Mouse (Mus musculus) ES-E14 (cell line): ENCODE results near the gene Arhgef19. TPM values are rescaled to one million over a fixed set of nuclear protein-coding genes. Genes with fewer than 3 reads are reported as not detected.

ENCODE experiments used
- DNase-seq: peaks from one replicate; pipeline ENCODE4 v3.0.0-alpha.2; 2013; ENCODE audit warnings: low read depth, low spot score
- H3K27ac ChIP-seq: 2 replicates; pipeline ENCODE4 v1.5.1; 2012; ENCODE audit warnings: low read depth, mild to moderate bottlenecking, low read length, moderate library complexity, mixed read lengths; ENCODE audit not compliant: poor library complexity, insufficient read depth, severe bottlenecking
- H3K36me3 ChIP-seq: 2 replicates; pipeline ENCODE4 v1.6.1; 2012; ENCODE audit warnings: mild to moderate bottlenecking, low read length, moderate library complexity, mixed read lengths; ENCODE audit not compliant: control insufficient read depth, poor library complexity, insufficient read depth, severe bottlenecking
- H3K4me1 ChIP-seq, 2 experiments: fragments of 150-350 bp in 1 of 2; sonication (generic) in 1 of 2; 2 replicates each; pipeline ENCODE4 v1.6.1; 2012; ENCODE audit warnings: low read length in 2 of 2, mild to moderate bottlenecking in 1 of 2, mixed read lengths in 1 of 2; ENCODE audit not compliant: control insufficient read depth in 2 of 2, insufficient read depth in 2 of 2, poor library complexity in 1 of 2
- H3K4me3 ChIP-seq, 2 experiments: fragments of 150-350 bp in 1 of 2; sonication (generic) in 1 of 2; 2 replicates each; pipeline ENCODE4 v1.5.1; 2012; ENCODE audit warnings: low read length in 2 of 2, low read depth in 1 of 2, mild to moderate bottlenecking in 1 of 2, mixed read lengths in 1 of 2; ENCODE audit not compliant: insufficient read depth in 1 of 2, poor library complexity in 1 of 2, severe bottlenecking in 1 of 2
- H3K9ac ChIP-seq: 2 replicates; pipeline ENCODE4 v1.6.1; 2012; ENCODE audit warnings: low read depth, mild to moderate bottlenecking, low read length, mixed read lengths; ENCODE audit not compliant: poor library complexity, insufficient read depth, severe bottlenecking
- H3K9me3 ChIP-seq: fragments of 150-350 bp; sonication (generic); 2 replicates; pipeline ENCODE4 v1.6.1; 2012; ENCODE audit warnings: low read depth, mild to moderate bottlenecking, low read length; ENCODE audit not compliant: control insufficient read depth, insufficient read depth
- CHD2 ChIP-seq: IDR thresholded peaks from 2 replicates; pipeline ENCODE4 v1.6.1; 2014; ENCODE audit warnings: mild to moderate bottlenecking, low read depth, low read length, inconsistent platforms
- HCFC1 ChIP-seq: IDR thresholded peaks from 2 replicates; pipeline ENCODE4 v1.6.1; 2012; ENCODE audit warnings: low read length, inconsistent platforms, borderline replicate concordance; ENCODE audit not compliant: insufficient read depth
- MAFK ChIP-seq: IDR thresholded peaks from 2 replicates; pipeline ENCODE4 v1.6.1; 2014; ENCODE audit warnings: mild to moderate bottlenecking, low read depth, low read length, inconsistent platforms; ENCODE audit not compliant: insufficient read depth
- ZC3H11A ChIP-seq: IDR thresholded peaks from 2 replicates; pipeline ENCODE4 v1.6.1; 2012; ENCODE audit warnings: low read depth, mild to moderate bottlenecking, inconsistent platforms, low read length, borderline replicate concordance
- ZNF384 ChIP-seq: IDR thresholded peaks from 2 replicates; pipeline ENCODE4 v1.6.1; 2012; ENCODE audit warnings: low read depth, low read length, inconsistent platforms
- in situ Hi-C, 2 experiments: fragments of 600-800 bp; cut with MboI; formaldehyde crosslinking; loops; one replicate each; pipeline ENCODE4 v1.15.1; 2025; ENCODE audit warnings: low sequenced_read_pairs in 2 of 2, inconsistent platforms in 1 of 2; ENCODE audit not compliant: unreplicated experiment in 2 of 2
- total RNA-seq: library from RNA; depleted of rRNA; stranded (reverse); fragments of 300-350 nt; gene quantifications from 2 replicates; pipeline ENCODE4 v1.2.3, GENCODE M21; 2012

The Arhgef19 gene
- total RNA-seq, 1 experiment, result 1.7 TPM

DNA sequence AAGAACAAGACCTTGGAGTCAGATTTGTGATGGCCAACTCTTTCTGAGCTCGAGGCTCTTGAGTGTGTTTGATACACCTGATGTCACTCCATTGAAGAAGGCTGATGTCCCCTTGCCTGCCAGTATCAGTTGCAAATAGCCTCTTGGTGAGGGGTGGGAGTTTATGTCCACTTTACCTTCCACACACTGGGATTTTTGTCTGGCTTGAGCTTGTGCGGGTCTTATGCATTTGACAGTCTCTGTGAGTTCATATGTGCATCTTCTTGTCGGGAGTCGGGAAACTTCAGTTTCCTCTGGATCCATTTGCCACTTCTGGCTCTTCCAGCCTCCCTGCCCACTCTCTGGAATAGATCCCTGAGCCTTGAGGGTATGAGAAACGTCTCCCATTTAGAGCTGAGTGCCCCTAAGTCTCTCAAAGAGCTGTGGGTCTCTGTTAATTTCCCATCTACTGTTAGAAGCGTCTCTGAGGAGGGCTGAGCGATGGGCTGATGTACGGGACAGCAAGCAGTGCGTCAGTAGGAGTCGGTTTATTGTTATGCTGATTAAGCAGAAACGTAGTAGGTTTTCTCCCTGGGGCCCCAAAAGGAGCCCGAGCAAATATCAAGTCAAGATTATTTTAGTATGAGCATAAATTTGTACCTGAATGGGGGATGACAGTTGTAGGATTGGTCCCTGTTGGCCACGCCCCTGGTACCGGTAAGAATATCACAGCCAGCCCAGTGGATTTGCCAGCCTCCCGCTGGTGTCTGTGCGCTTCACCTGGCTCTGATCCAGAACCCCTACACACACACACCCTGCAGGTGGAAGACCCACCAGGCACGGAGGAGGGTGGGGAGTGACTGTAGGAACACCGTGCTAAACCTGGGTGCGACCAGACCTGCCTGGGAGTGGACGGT lies 559 bp upstream of the Arhgef19 start:
- Histone ChIP-seq H3K4me3 (peak overlapping the region; percentile 61 to 71), H3K27ac (no peak overlapping the region), H3K9ac (peak overlapping the region; percentile 32; the same call in 1 of the 2 replicates), H3K4me1 (peaks cover 12 to 21% of the 10 kb centered on the region in 2 experiments), H3K9me3 (no peaks in the 10 kb centered on the region), H3K36me3 (no peaks in the 10 kb centered on the region)
- in situ Hi-C loops, result no loop called here
- no peak for DNase-seq
- TF ChIP-seq CHD2 (no peak), ZNF384 (no peak), ZC3H11A (no peak), MAFK (0 out of 2 replicates have a peak, but pooled peaks have one; percentile 38), HCFC1 (no peak)

GRCm38 (mm10) chr4:141240617-141241016 lies 1.3 kb downstream of the Arhgef19 start:
- TF ChIP-seq ZC3H11A, result no peak
- TF ChIP-seq ZNF384, result no peak
- TF ChIP-seq CHD2, result no peak
- TF ChIP-seq MAFK, result no peak
- no peak for TF ChIP-seq HCFC1
- no peak overlapping the region for H3K27ac ChIP-seq
- in situ Hi-C loops, result no loop called here
- peak; percentile 83 for DNase-seq
- peak overlapping the region in 1 of 2 experiments; percentile 53; a peak in 2 of 4 replicates for H3K4me3 ChIP-seq
- H3K36me3 ChIP-seq, result no peaks in the 10 kb centered on the region
- no peak overlapping the region for H3K9ac ChIP-seq
- peaks cover 12 to 21% of the 10 kb centered on the region in 2 experiments for H3K4me1 ChIP-seq
- H3K9me3 ChIP-seq, result no peaks in the 10 kb centered on the region

- Histone ChIP-seq H3K9me3 (no peaks in the 10 kb centered on the region), H3K4me1 (peaks cover 12 to 21% of the 10 kb centered on the region in 2 experiments), H3K9ac (no peak overlapping the region), H3K4me3 (no peak overlapping the region), H3K36me3 (no peaks in the 10 kb centered on the region), H3K27ac (no peak overlapping the region)
- DNase-seq, result no peak
- TF ChIP-seq ZNF384 (no peak), CHD2 (no peak), HCFC1 (no peak), MAFK (no peak), ZC3H11A (no peak)
- in situ Hi-C loops, result no loop called here
Observed at GRCm38 (mm10) chr4:141241861-141242260, 2.6 kb downstream of the Arhgef19 start.

GRCm38 (mm10) chr4:141242651-141243241 lies 3.4 kb downstream of the Arhgef19 start:
- Histone ChIP-seq H3K9ac (no peak overlapping the region), H3K4me3 (peak overlapping the region; percentile 7 to 45; a peak in 3 of 4 replicates), H3K4me1 (peaks cover 12 to 21% of the 10 kb centered on the region in 2 experiments), H3K27ac (no peak overlapping the region), H3K9me3 (no peaks in the 10 kb centered on the region), H3K36me3 (no peaks in the 10 kb centered on the region)
- DNase-seq, result no peak
- in situ Hi-C loops, result no loop called here
- no peak for TF ChIP-seq ZC3H11A
- no peak for TF ChIP-seq CHD2
- TF ChIP-seq MAFK, result no peak
